Comparison of ENCODE assay signal across 1 mouse cellular context in genomic region chr19:27437982-27438652, GRCm38 (mm10).
TF ChIP-seq lines count a peak whose summit lies in the region.

No protein-coding gene starts in this region.

TF ChIP-seq in MEL, 35 proteins besides CTCF, POLR2A, EP300 and RAD21 (continued from another document):
- TF ChIP-seq TCF12 (IDR thresholded peaks at IDR 0.05; ENCODE audit: low read depth, low read length) (no peak), SMC3 (IDR thresholded peaks at IDR 0.05; ENCODE audit: low read depth, low read length) (no peak), ZNF384 (IDR thresholded peaks at IDR 0.05; ENCODE audit: low read depth, low read length) (no peak)
